Mouse (Mus musculus) embryonic fibroblast, embryonic 13.5 days (primary cell): Measurements from ENCODE around the gene Dbil5.

Experiments
- CTCF ChIP-seq: IDR thresholded peaks from 2 replicates; pipeline ENCODE4 v1.5.1; 2011; ENCODE audit warnings: mild to moderate bottlenecking, control low read depth, low read length, moderate library complexity, borderline replicate concordance; ENCODE audit not compliant: insufficient read depth
- POLR2A ChIP-seq: IDR thresholded peaks from 2 replicates; pipeline ENCODE4 v1.6.1; 2011; ENCODE audit warnings: low read depth, mild to moderate bottlenecking, control low read depth, low read length, moderate library complexity

- no peak for TF ChIP-seq CTCF
- TF ChIP-seq POLR2A: no peak
These were observed 7.2 kb downstream of the Dbil5 start for GRCm38 (mm10) chr11:76224631-76225030.
